Mouse (Mus musculus): ENCODE results near the gene Sema4d. TPM values are rescaled to one million over a fixed set of nuclear protein-coding genes. Genes with fewer than 3 reads are reported as not detected.

Gene Sema4d
- total and polyA plus RNA-seq, 3 experiments, result 52.2 to 67.6 (median 52.2) TPM

DNA sequence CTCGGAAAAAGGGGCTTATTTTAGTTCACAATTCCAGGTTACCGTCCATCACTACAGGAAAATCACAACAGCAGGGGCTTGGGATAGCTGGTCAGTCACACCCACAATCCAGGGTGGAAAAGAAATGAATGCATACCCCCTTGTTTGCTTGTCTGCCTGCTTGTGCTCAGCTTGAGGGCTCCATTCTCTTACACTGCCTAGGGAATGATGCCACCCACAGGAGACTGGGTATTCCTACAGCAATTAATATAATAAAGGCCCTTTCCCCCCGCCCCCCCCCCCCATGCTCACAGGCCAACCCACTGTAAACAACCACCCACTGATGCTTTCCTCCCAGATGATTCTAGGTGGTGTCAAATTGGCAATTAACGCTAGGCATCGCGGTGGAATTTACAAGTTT is 38.9 kb upstream of the Sema4d start:
- Histone ChIP-seq H3K9ac (ENCODE audit: low read depth, low read length) (no peak overlapping the region), H3K27me3 (ENCODE audit: control insufficient read depth, insufficient read depth, low read length) (no peaks in the 10 kb centered on the region), H3K27ac (no peak overlapping the region), H3K36me3 (ENCODE audit: control insufficient read depth, insufficient read depth, low read length) (no peaks in the 10 kb centered on the region), H3K4me1 (ENCODE audit: control insufficient read depth, insufficient read depth, low read length) (no peaks in the 10 kb centered on the region; the same call in 1 of the 2 replicates), H3K4me3 (no peak overlapping the region), H3K79me2 (replicated peaks; ENCODE audit: control insufficient read depth, insufficient read depth, low read length) (no peaks in the 10 kb centered on the region)
- TF ChIP-seq CTCF (IDR thresholded peaks at IDR 0.05) (no peak), POLR2A (IDR thresholded peaks at IDR 0.05; ENCODE audit: insufficient read depth, low read depth, low read length) (no peak), EP300 (IDR thresholded peaks at IDR 0.05; ENCODE audit: insufficient read depth, low read depth, low read length) (no peak)
- 92% methylated on average over 6 of the region's 6 CpGs for WGBS
- intact Hi-C loops (cut with DNase I), result no loop called here
- DNase-seq, result no peak

GRCm38 (mm10) chr13:51830744-51831450 is 37.4 kb upstream of the Sema4d start:
- Histone ChIP-seq H3K4me1 (ENCODE audit: control insufficient read depth, insufficient read depth, low read length) (no peaks in the 10 kb centered on the region; the same call in 1 of the 2 replicates), H3K27me3 (ENCODE audit: control insufficient read depth, insufficient read depth, low read length) (no peaks in the 10 kb centered on the region), H3K9ac (ENCODE audit: low read depth, low read length) (no peak overlapping the region), H3K36me3 (ENCODE audit: control insufficient read depth, insufficient read depth, low read length) (no peaks in the 10 kb centered on the region), H3K4me3 (no peak overlapping the region), H3K79me2 (replicated peaks; ENCODE audit: control insufficient read depth, insufficient read depth, low read length) (no peaks in the 10 kb centered on the region), H3K27ac (no peak overlapping the region)
- 31% methylated on average over 10 of the region's 10 CpGs for WGBS
- intact Hi-C loops (cut with DNase I), result no loop called here
- peak in 1 of 2 experiments; percentile 26 for DNase-seq
- TF ChIP-seq EP300 (IDR thresholded peaks at IDR 0.05; ENCODE audit: insufficient read depth, low read depth, low read length), result no peak
- TF ChIP-seq CTCF (IDR thresholded peaks at IDR 0.05), result peak; percentile 94

DNA sequence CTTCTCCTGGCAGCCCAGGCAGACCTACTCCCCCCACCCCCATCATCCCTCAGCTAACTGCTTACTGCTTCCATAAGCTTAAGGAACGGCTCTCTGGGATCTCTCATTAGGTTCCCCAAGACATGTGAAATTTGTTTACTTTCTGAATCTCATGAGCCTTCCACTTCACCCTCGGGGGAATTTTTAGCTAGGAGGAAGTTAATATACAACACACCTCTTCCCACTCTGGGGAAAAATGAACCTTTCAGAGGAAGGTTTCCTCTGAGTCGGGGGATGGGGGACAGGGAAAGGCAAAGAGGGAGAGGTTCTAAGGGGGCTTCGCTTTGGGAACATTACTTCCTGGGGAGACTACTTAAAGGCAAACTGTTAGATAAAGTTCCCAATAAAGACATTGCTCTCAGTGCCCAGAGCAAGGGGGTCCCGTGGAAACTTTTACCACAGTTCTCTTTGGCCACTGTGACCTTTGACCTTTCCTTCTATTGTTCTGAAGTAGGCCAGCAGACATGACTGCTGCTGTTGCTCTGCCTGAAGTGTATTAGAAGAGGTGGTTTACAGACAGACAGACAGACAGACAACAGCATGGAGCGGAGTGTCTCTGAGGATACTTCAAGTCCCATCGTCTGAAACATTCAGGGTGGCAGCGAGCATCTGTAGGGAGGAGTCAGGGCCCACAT is 30.4 kb upstream of the Sema4d start:
- H3K9ac ChIP-seq (ENCODE audit: low read depth, low read length), result no peak overlapping the region
- no peak for DNase-seq
- TF ChIP-seq CTCF (IDR thresholded peaks at IDR 0.05) (no peak), EP300 (IDR thresholded peaks at IDR 0.05; ENCODE audit: insufficient read depth, low read depth, low read length) (no peak), POLR2A (IDR thresholded peaks at IDR 0.05; ENCODE audit: insufficient read depth, low read depth, low read length) (no peak)
- intact Hi-C loops (cut with DNase I), result no loop called here
- H3K4me3 ChIP-seq, result no peak overlapping the region
- H3K27ac ChIP-seq, result no peak overlapping the region
- H3K36me3 ChIP-seq (ENCODE audit: control insufficient read depth, insufficient read depth, low read length), result no peaks in the 10 kb centered on the region
- H3K79me2 ChIP-seq (replicated peaks; ENCODE audit: control insufficient read depth, insufficient read depth, low read length), result no peaks in the 10 kb centered on the region
- no peaks in the 10 kb centered on the region for H3K27me3 ChIP-seq (ENCODE audit: control insufficient read depth, insufficient read depth, low read length)
- 54% methylated on average over 8 of the region's 8 CpGs for WGBS
- H3K4me1 ChIP-seq (ENCODE audit: control insufficient read depth, insufficient read depth, low read length), result no peaks in the 10 kb centered on the region

GRCm38 (mm10) chr13:51821988-51822387 is 28.4 kb upstream of the Sema4d start:
- Histone ChIP-seq H3K27ac (no peak overlapping the region), H3K9ac (ENCODE audit: low read depth, low read length) (no peak overlapping the region), H3K4me1 (ENCODE audit: control insufficient read depth, insufficient read depth, low read length) (no peaks in the 10 kb centered on the region), H3K36me3 (ENCODE audit: control insufficient read depth, insufficient read depth, low read length) (no peaks in the 10 kb centered on the region), H3K27me3 (ENCODE audit: control insufficient read depth, insufficient read depth, low read length) (no peaks in the 10 kb centered on the region), H3K79me2 (replicated peaks; ENCODE audit: control insufficient read depth, insufficient read depth, low read length) (no peaks in the 10 kb centered on the region), H3K4me3 (no peak overlapping the region)
- no peak for DNase-seq
- WGBS, result 58% methylated on average over 3 of the region's 3 CpGs
- no peak for TF ChIP-seq CTCF (IDR thresholded peaks at IDR 0.05)
- TF ChIP-seq EP300 (IDR thresholded peaks at IDR 0.05; ENCODE audit: insufficient read depth, low read depth, low read length), result no peak
- no peak for TF ChIP-seq POLR2A (IDR thresholded peaks at IDR 0.05; ENCODE audit: insufficient read depth, low read depth, low read length)
- intact Hi-C loops (cut with DNase I), result no loop called here

- H3K4me1 ChIP-seq (ENCODE audit: control insufficient read depth, insufficient read depth, low read length), result peaks cover 2% of the 10 kb centered on the region
- H3K9ac ChIP-seq (ENCODE audit: low read depth, low read length), result no peak overlapping the region
- H3K27ac ChIP-seq, result no peak overlapping the region
- no peak for DNase-seq
- H3K36me3 ChIP-seq (ENCODE audit: control insufficient read depth, insufficient read depth, low read length), result no peaks in the 10 kb centered on the region
- H3K27me3 ChIP-seq (ENCODE audit: control insufficient read depth, insufficient read depth, low read length), result no peaks in the 10 kb centered on the region
- WGBS, result 84% methylated on average over 6 of the region's 6 CpGs
- no peaks in the 10 kb centered on the region for H3K79me2 ChIP-seq (replicated peaks; ENCODE audit: control insufficient read depth, insufficient read depth, low read length)
- no peak overlapping the region for H3K4me3 ChIP-seq
- intact Hi-C loops (cut with DNase I), result no loop called here
- TF ChIP-seq EP300 (IDR thresholded peaks at IDR 0.05; ENCODE audit: insufficient read depth, low read depth, low read length) (no peak), CTCF (IDR thresholded peaks at IDR 0.05) (no peak), POLR2A (IDR thresholded peaks at IDR 0.05; ENCODE audit: insufficient read depth, low read depth, low read length) (no peak)
Observed at GRCm38 (mm10) chr13:51819351-51819750, 25.8 kb upstream of the Sema4d start.

DNA sequence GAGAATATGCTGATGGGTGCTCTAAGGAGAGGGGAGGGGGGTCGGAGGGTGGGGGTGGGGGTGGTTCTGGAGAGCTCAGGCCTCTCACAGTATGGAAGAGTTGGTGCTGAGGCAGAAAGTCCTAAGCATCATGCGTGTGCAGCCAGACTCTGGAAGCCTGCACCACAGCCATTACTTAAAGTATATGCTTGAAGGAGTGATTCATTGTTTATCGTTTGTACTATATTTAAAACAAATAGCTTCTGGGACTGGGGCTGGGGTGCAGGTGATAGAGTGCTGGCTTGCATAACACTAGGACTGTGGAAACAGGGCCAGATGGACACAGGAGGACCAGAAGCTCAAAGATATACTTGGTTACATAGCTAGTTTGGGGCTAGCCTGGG is 25.4 kb upstream of the Sema4d start:
- H3K27ac ChIP-seq, result no peak overlapping the region
- 65% methylated on average over 3 of the region's 3 CpGs for WGBS
- H3K27me3 ChIP-seq (ENCODE audit: control insufficient read depth, insufficient read depth, low read length), result no peaks in the 10 kb centered on the region
- H3K9ac ChIP-seq (ENCODE audit: low read depth, low read length), result no peak overlapping the region
- DNase-seq, result no peak
- H3K4me1 ChIP-seq (ENCODE audit: control insufficient read depth, insufficient read depth, low read length), result peaks cover 2% of the 10 kb centered on the region
- TF ChIP-seq POLR2A (IDR thresholded peaks at IDR 0.05; ENCODE audit: insufficient read depth, low read depth, low read length), result no peak
- no peak for TF ChIP-seq EP300 (IDR thresholded peaks at IDR 0.05; ENCODE audit: insufficient read depth, low read depth, low read length)
- no peak for TF ChIP-seq CTCF (IDR thresholded peaks at IDR 0.05)
- intact Hi-C loops (cut with DNase I), result no loop called here
- H3K36me3 ChIP-seq (ENCODE audit: control insufficient read depth, insufficient read depth, low read length), result no peaks in the 10 kb centered on the region
- no peaks in the 10 kb centered on the region for H3K79me2 ChIP-seq (replicated peaks; ENCODE audit: control insufficient read depth, insufficient read depth, low read length)
- H3K4me3 ChIP-seq, result no peak overlapping the region

Data from heart, adult 2 months (tissue).